Comparison of ENCODE assay signal across 9 mouse cellular contexts in genomic region chr13:43452843-43453605, GRCm38 (mm10). TPM values are rescaled to one million over a fixed set of nuclear protein-coding genes. Genes with fewer than 3 reads are reported as not detected.
DNase-seq lines count a peak whose midpoint lies in the region; ATAC-seq and TF ChIP-seq lines count a peak whose summit lies in the region.
"Had no signal": no experiment of that assay in that cellular context is flagged by ENCODE, and none has a peak within 500 bp of the region (broad histone marks: within the 10 kb centered on the region; RNA-seq: fewer than 3 reads in every experiment).

No protein-coding gene starts in this region.

- in situ Hi-C loops in CH12.LX (cut with MboI; ENCODE audit: low pct_ligation_motif_present, low pct_unique_long_range_greater_than_20kb, low sequenced_read_pairs) = no loop called here

- peak; percentile 41; the same call in 1 of the 2 replicates for TF ChIP-seq EP300 in CH12.LX (IDR thresholded peaks at IDR 0.05; ENCODE audit: low read length)

- H3K9ac ChIP-seq in kidney, postnatal 0 days (ENCODE audit: low read depth, low read length) = no peak overlapping the region
- H3K9ac ChIP-seq in CH12.LX (ENCODE audit: insufficient read depth, low read depth) = peak overlapping the region; percentile 6; the same call in 1 of the 2 replicates

- 32% methylated on average over 7 of the region's 7 CpGs for WGBS in kidney, postnatal 0 days

- TF ChIP-seq POLR2A in CH12.LX (IDR thresholded peaks at IDR 0.05; ENCODE audit: low read depth, low read length) = no peak

- no peak overlapping the region for H3K4me3 ChIP-seq in kidney, postnatal 0 days (replicated peaks; ENCODE audit: low read depth, low read length)
- H3K4me3 ChIP-seq in CH12.LX (replicated peaks in 1 of 3; ENCODE audit: low read depth in 2 of 3, low read length in 2 of 3, poor library complexity in 1 of 3) = peak overlapping the region in 1 of 3 experiments; percentile 40

- ATAC-seq in kidney, postnatal 0 days (replicated peaks; ENCODE audit: low FRiP score, low read depth) = no peak
- no peak for ATAC-seq in megakaryocyte progenitor cell, adult 5-6 weeks (replicated peaks; ENCODE audit: poor library complexity)

- peak; percentile 14 for DNase-seq in embryo, embryonic 10.5 days (ENCODE audit: low spot score)
- no peak for DNase-seq in embryo, embryonic 9.5 days (ENCODE audit: extremely low spot score)
- peak; percentile 28 for DNase-seq in kidney, postnatal 0 days (ENCODE audit: low spot score)
- DNase-seq in kidney, postnatal 10 days = no peak
- DNase-seq in CH12.LX (ENCODE audit: extremely low read depth) = no peak
- DNase-seq in naive thymus-derived CD4-positive, alpha-beta T cell, adult 2 months (ENCODE audit: low read depth) = peak; percentile 78
- DNase-seq in right cerebral cortex, postnatal 36 days (ENCODE audit: low spot score in 2 of 2) = no peak
- DNase-seq: adrenal gland, postnatal 25 days had no signal

- H3K4me1 ChIP-seq in kidney, postnatal 0 days (replicated peaks; ENCODE audit: insufficient read depth, low read length) = no peaks in the 10 kb centered on the region
- peaks cover 10 to 77% of the 10 kb centered on the region in 2 experiments for H3K4me1 ChIP-seq in CH12.LX (ENCODE audit: control insufficient read depth in 1 of 2, insufficient read depth in 2 of 2)

- no peak for TF ChIP-seq RAD21 in CH12.LX (IDR thresholded peaks at IDR 0.05; ENCODE audit: low read depth, low read length)

- no peaks in the 10 kb centered on the region for H3K36me3 ChIP-seq in kidney, postnatal 0 days (ENCODE audit: insufficient read depth, low read length)
- peaks cover 0 to 14% of the 10 kb centered on the region in 2 experiments for H3K36me3 ChIP-seq in CH12.LX (replicated peaks in 1 of 2; ENCODE audit: control insufficient read depth in 1 of 2, insufficient read depth in 1 of 2, low read length in 1 of 2)

- no peak overlapping the region for H3K4me2 ChIP-seq in kidney, postnatal 0 days (ENCODE audit: low read length)
- H3K4me2 ChIP-seq in CH12.LX (ENCODE audit: insufficient read depth, low read depth, poor library complexity, severe bottlenecking) = peak overlapping the region; percentile 71

- H3K27me3 ChIP-seq in kidney, postnatal 0 days (ENCODE audit: insufficient read depth, low read length) = no peaks in the 10 kb centered on the region
- H3K27me3 ChIP-seq in CH12.LX (replicated peaks) = no peaks in the 10 kb centered on the region

- H3K9me3 ChIP-seq in kidney, postnatal 0 days (replicated peaks; ENCODE audit: low read length) = no peaks in the 10 kb centered on the region
- H3K9me3 ChIP-seq in CH12.LX (replicated peaks; ENCODE audit: low read length) = no peaks in the 10 kb centered on the region

- TF ChIP-seq CTCF in kidney, postnatal 0 days (IDR thresholded peaks at IDR 0.05; ENCODE audit: low read depth) = no peak
- TF ChIP-seq CTCF in CH12.LX (conservative IDR thresholded peaks at IDR 0.05 in 1 of 2, IDR thresholded peaks at IDR 0.05 in 1 of 2; ENCODE audit: low read depth in 2 of 2, low read length in 2 of 2) = no peak

- dilution Hi-C loops in CH12.LX (cut with MboI; ENCODE audit: extremely low pct_ligation_motif_present, extremely low pct_unique_long_range_greater_than_20kb, low sequenced_read_pairs) = no loop called here

- peaks cover 17% of the 10 kb centered on the region for H3K79me2 ChIP-seq in CH12.LX (replicated peaks; ENCODE audit: control insufficient read depth, extremely low read depth, insufficient read depth, poor library complexity, severe bottlenecking)

- peak overlapping the region; percentile 21; the same call in 1 of the 2 replicates for H3K27ac ChIP-seq in kidney, postnatal 0 days
- H3K27ac ChIP-seq in CH12.LX (ENCODE audit: insufficient read depth, low read depth) = 0 out of 2 replicates have a peak overlapping the region, but pooled peaks have one; percentile 10

TF ChIP-seq in CH12.LX, 34 proteins besides CTCF, POLR2A, EP300 and RAD21:
- TF ChIP-seq ZC3H11A (IDR thresholded peaks at IDR 0.05; ENCODE audit: low read depth, low read length) (no peak), IRF4 (IDR thresholded peaks at IDR 0.05; ENCODE audit: low read depth, low read length) (peak; percentile 61; the same call in 1 of the 2 replicates), RCOR1 (conservative IDR thresholded peaks at IDR 0.05; ENCODE audit: low read depth, low read length) (no peak), SMC3 (IDR thresholded peaks at IDR 0.05; ENCODE audit: low read depth, low read length) (no peak), ZMIZ1 (IDR thresholded peaks at IDR 0.05; ENCODE audit: low read depth, low read length) (no peak), PAX5 (IDR thresholded peaks at IDR 0.05; ENCODE audit: low read length) (no peak), HCFC1 (IDR thresholded peaks at IDR 0.05; ENCODE audit: low read depth, low read length) (no peak), JUND (conservative IDR thresholded peaks at IDR 0.05; ENCODE audit: low read depth, low read length) (no peak), MAFK (IDR thresholded peaks at IDR 0.05; ENCODE audit: insufficient replicate concordance, low read length) (no peak), MXI1 (IDR thresholded peaks at IDR 0.05; ENCODE audit: low read depth, low read length) (no peak), MYC (IDR thresholded peaks at IDR 0.05; ENCODE audit: low read depth, low read length) (no peak), USF2 (conservative IDR thresholded peaks at IDR 0.05; ENCODE audit: low read depth, low read length) (no peak), NELFE (IDR thresholded peaks at IDR 0.05; ENCODE audit: low read depth, low read length) (no peak), NRF1 (IDR thresholded peaks at IDR 0.05; ENCODE audit: low read depth, low read length) (no peak), USF1 (IDR thresholded peaks at IDR 0.05; ENCODE audit: low read depth, low read length) (no peak), E2F4 (IDR thresholded peaks at IDR 0.05; ENCODE audit: insufficient replicate concordance, low read depth, low read length) (no peak), CHD1 (IDR thresholded peaks at IDR 0.05; ENCODE audit: low read depth, low read length) (no peak), SIN3A (IDR thresholded peaks at IDR 0.05; ENCODE audit: low read length) (no peak), MEF2A (IDR thresholded peaks at IDR 0.05; ENCODE audit: borderline replicate concordance, low read depth, low read length) (0 out of 2 replicates have a peak, but pooled peaks have one; percentile 49), CHD2 (IDR thresholded peaks at IDR 0.05; ENCODE audit: low read length) (peak; percentile 56), ETS1 (conservative IDR thresholded peaks at IDR 0.05; ENCODE audit: low read depth, low read length) (no peak), JUN (IDR thresholded peaks at IDR 0.05; ENCODE audit: insufficient read depth, low read depth, low read length) (no peak)

RNA-seq across cellular contexts. Expression of gene Ranbp9, which starts 28.1 kb away (rescaled TPM):
- polyA plus RNA-seq in kidney, postnatal 0 days (2015; fragmentation: Nextera tagmentation; extraction: Ambion mirVana) = 10.6 and 10.7 TPM in 2 replicates
- total RNA-seq in CH12.LX (2012; rRNA removed) = 22.0 and 23.3 TPM in 2 replicates
- total RNA-seq in CH12.LX (2014; rRNA removed) = 27.4 and 31.8 TPM in 2 replicates
- polyA plus RNA-seq in CH12.LX (2012; ENCODE audit: insufficient read length, low read depth) = 33.3 and 37.6 TPM in 2 replicates
- 82.8 and 98.1 TPM in 2 replicates for total RNA-seq in megakaryocyte progenitor cell, adult 5-6 weeks (2015)
- total RNA-seq in megakaryocyte progenitor cell, adult 5-6 weeks (2017) = 64.5 and 82.0 TPM in 2 replicates

RNA-seq across cellular contexts. Expression of gene Nol7, which starts 54.8 kb away (rescaled TPM):
- 164 and 169 TPM in 2 replicates for polyA plus RNA-seq in kidney, postnatal 0 days (2015; fragmentation: Nextera tagmentation; extraction: Ambion mirVana)
- total RNA-seq in CH12.LX (2012; rRNA removed) (165 and 167 TPM in 2 replicates), CH12.LX (2014; rRNA removed) (260 and 278 TPM in 2 replicates)
- polyA plus RNA-seq in CH12.LX (2012; ENCODE audit: insufficient read length, low read depth) = 317 and 329 TPM in 2 replicates
- 173 and 183 TPM in 2 replicates for total RNA-seq in megakaryocyte progenitor cell, adult 5-6 weeks (2015)
- 231 and 270 TPM in 2 replicates for total RNA-seq in megakaryocyte progenitor cell, adult 5-6 weeks (2017)

Comparison
In these comparisons a context has a peak if more than half of its experiments do, and no peak if none do; other contexts are left out.
1. DNase-seq: peak in embryo, embryonic 10.5 days (single experiment), kidney, postnatal 0 days (single experiment) and naive thymus-derived CD4-positive, alpha-beta T cell, adult 2 months (single experiment); none in embryo, embryonic 9.5 days (single experiment), kidney, postnatal 10 days (single experiment), CH12.LX (single experiment) and right cerebral cortex, postnatal 36 days (0 of 2).